Mouse (Mus musculus) cerebellum, adult 8-10 months (tissue): ENCODE results near the gene Ntrk2.

Experiments
- DNase-seq: peaks from one replicate; pipeline ENCODE4 v3.0.0; 2022

Ntrk2 gene

DNA sequence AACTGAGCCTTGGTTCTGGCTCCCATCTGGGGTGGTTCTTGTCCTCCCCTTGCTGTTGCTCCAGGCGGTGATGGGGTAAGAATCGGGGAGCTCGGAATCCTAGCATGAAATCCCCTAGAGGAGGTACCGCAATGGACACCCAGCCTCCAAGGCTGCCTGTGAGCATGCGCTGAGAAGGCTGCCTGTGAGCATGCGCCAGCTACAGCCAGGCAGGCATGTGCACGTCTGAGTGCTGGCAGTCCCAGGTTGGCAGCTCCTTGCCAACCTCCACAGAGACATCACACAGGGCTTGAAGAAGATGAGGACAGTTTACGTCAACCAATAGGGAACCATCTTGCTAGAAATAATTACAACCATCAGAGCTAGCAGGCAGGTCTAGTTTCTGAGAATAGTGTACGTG lies 37.5 kb downstream of the Ntrk2 start:
- DNase-seq = no peak

DNA sequence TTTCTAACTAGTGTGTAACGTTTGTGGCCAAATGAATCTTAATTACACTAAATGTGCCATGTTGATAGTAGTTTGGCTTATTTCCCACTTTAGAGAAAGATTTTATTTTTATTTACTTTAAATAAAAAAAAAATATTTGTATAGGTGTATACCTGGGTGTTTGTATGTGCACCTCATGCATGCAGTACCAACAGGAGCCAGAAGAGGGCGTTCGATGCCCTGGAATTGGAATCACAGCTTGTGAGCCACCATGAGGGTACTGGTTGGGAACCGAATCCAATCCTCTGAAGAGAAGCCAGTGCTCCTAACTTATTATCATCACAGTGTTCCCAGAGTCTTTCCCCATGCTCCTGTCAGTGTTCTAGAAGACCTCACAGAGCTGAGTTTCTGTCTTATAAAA lies 42.2 kb downstream of the Ntrk2 start:
- no peak for DNase-seq

DNA sequence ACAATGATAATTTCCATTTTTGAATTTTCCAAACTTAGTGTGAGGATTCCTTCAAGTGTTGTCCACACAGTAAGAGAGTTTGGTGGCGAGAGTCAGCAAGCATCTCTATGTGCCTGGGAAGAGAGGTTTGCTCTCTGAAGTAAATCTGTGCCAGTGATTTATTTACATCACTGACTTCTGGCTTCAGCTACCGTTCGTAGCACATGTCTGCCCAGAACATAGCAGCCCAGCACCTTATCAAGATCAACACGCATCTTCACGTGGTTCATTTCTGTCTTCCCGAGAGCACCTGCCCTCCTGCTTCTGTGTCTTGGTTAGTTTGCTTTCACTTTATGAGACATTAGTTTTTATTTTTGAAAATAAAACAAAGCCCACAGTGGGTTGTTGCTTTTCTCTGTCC lies 47.3 kb downstream of the Ntrk2 start:
- DNase-seq = peak; percentile 41

DNA sequence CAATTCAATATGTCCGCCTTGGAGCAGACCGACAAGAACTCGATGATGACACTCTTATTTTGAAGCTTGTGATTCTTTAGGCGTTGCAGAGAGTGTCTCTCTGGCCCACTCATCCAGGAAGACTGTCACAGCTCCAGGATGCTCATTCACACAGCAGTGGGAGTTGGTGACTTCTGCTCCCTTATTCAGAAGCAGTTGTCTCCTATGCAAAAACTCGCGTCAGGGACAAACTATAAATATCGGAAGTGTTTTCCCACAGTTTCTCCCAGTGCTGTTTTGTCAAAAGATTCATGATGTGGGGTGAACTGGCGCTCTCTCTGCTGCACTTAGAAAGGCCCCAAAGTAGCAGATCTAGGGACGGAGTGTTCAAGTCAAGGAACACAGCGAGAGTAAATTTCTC lies 59.9 kb downstream of the Ntrk2 start:
- no peak for DNase-seq

DNA sequence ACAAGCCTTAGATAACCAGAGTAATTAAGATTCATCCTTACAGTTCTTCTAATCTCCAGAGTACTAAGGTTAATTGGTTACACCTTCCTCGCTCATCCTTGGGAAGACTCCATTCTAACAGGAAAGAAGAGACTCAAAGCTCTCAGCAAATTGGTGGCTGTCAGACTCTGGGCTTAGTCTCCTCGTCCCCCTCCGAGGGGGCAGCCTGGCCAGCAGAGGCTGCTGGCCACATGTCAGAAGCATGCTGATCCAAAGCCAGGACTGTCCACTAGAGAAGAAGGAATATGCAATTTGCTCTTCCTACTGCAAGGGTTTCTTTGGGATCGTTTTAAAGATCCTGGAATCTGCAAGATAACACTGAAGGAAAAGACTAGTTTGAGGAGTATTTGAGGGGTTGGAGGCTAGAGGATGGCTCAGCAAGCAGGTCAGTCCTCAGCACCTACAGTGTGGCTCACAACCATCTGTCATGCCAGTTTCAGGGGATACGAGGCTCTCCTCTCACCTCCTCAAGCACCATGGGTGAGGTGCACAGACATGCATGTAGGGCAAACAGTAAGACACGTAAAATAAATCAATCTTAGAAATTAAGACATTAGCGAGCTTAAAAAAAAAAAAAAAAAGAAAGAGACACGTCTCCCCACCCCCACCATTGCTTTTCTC lies 60.5 kb downstream of the Ntrk2 start:
- peak; percentile 42 for DNase-seq

DNA sequence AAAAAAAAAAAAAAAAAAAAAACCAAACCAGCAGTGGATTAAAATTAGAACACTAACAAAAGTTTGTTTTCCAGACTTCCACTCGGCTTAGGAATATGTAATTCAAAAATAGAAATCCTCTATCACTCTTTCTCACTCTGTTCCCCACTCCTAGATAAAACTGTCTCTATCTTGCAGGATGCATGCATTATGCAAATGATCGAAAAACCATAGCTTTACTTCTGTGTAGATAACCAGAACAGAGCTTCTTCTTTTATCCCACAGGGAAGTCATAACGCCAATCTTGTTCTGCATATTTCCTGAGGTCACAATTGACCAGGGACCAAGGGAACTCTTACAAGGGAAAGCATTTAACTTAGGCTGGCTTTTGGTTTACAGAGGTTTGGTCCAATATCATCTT lies 76.1 kb downstream of the Ntrk2 start:
- no peak for DNase-seq

DNA sequence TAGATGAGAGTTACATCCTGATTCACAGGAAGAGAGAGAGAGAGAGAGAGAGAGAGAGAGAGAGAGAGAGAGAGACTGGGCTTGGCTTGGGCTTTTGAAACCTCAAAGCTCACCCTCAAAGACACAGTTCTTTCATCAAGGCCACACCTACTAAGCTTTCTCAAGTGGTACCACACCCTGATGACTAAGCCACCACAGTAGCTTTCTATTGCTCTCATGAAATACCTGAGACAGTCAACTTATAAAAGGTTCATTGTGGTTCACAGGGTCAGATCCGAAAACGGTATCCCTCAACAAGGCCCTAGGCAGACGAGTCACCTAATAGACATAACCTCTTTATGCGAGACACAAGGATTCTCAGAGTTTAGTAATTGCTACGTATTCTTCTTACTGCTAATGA lies 76.5 kb downstream of the Ntrk2 start:
- no peak for DNase-seq

DNA sequence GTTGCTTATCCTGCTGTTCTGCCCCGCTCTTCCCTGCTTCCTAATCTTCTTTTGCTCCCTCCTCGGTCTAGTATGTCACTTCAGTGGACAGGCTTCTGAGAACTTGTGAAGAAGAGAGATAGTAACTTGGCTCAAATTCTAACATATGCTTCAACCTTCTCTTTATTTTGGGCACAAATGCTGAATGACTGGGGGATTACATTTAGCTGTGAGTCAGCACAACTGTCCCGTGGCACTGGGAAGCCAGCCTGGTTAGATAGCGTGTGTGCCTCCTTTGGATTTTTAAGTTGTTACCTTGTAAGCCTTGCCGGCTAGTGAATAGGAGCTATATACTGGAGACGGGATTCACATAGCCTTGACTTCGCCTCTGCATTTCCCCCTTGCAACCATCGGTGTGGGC lies 79.7 kb downstream of the Ntrk2 start:
- no peak for DNase-seq

DNA sequence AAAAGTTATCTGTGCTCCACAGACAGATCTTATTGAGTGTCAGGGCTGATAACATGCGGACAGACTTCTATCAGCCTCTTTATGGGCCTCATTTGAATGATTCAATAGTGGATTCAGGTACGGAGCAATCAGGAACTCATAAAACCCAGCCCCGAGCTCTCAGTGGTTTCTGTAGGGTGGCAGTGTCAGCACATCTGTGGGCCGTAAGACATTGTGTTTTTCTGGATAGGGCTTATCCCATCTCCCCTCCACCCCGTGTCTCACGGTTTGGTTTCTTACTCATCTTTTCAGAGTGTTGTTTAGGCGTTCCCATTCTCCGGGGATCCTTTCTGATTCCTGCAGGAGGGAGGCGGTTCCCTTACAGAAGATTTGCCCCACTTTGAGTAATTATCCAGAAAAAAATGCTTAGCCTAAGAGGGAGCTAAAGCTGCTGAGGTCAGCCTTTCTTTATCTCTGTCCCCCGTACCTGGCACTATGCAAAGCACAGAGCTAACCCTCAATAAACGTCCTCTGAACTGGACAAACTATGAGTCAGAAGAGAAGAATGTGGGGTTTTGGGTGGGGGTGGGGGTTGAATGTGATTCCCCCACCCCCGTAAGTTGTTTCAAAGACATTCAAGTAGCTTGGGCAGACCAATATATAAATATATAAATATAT lies 90.0 kb downstream of the Ntrk2 start:
- DNase-seq = no peak

DNA sequence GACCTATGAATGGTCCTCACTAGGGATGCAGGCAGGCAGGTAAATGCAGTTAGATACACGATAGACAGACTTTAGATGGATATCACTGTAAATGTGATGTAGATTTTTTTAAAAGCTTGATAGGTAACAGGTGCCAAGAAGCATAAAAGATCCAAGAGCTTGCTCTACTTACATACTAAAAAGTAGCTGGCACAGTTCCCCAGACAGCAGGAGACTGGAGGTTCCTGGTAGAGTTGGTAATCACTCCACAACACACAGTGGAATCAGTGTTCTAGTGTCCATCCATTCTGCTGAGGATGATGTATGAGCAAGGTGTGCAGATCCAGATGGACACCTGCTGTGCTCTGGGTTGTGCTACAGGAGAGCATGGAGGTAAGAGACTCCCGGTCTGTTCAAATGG lies 93.0 kb downstream of the Ntrk2 start:
- DNase-seq = no peak

DNA sequence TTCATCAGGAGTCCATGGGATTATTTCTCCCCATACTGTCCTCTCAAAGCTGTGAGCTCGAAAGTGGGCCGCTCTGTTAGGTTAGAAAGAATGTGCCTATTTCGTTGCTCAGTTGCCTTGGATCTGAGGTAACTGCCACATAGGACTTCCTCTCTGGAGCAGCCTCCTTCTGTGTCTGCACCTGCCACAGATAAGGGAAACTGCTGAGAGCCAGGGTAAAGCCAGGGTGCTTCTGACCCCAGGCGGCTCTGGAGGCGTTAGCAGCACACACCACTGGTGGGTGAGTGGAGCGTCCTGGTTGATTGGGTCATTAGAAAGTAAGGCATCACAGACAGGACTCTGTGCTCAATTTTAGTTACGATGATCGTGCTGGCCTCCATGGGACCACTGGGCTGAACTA lies 95.9 kb downstream of the Ntrk2 start:
- peak; percentile 61 for DNase-seq

DNA sequence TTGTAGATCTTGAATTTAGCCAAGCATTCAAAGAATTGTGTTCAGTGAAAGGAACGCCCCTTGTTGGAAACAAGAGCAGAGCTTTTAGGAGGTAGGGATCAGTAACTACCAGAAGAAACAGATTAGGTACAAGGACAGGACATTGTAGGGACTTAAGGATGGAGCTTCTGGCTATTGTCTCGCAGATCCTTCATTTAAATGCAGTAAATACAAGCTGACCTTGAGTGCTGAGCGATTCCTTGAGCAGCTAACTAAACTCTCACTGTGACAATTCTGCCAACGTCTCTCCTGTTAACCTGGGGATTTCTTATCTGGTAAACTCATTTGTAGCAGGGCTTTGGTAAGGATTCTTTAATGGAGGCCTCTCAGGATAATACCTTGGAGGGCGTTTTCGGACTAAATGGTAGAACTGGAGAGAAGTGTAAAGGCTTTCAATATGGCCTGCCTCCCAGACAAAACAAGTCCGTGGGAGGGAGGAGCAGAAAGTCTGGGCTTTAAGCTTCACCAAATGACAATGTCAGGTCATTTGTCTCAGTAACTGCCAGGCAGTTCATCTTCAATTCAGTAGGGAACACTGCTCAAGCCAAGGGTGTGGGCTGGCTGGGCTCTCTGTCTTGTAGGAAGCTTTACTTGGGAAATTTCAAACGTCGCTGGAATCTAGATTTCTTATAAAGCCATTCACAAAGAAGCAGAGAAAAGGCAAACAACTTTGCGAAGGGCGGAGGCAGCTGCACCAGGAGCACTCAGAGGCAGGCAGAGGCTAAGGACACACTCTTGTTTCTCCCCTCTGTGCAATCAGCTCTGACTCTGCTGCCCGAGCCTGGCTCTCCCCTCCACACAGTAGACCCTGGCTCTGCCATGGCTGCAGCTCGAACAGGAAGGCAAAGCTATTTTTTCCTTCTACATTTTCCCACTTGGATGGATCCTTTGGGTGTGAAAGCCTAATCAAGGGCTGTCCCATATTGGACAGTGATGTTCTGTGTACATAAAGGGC lies 98.7 kb downstream of the Ntrk2 start:
- no peak for DNase-seq

DNA sequence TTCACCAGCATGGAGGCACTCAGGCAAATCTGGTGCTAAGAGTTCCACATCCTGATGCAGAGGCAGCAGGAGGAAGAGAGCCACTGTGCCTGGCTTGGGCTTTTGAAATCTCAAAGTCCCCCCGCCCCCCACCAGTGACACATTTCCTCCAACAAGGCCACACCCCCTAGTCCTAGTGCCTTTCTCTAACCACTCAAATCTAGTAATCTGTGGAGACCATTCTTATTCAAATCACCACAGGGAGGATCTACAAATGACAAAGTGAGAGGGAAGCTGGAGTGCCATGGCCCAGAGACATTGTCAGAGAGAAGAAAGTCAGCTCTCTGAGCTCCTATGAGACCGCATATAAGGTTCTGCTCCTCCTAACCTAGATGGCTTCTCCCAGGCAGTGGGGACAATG lies 105.6 kb downstream of the Ntrk2 start:
- no peak for DNase-seq

DNA sequence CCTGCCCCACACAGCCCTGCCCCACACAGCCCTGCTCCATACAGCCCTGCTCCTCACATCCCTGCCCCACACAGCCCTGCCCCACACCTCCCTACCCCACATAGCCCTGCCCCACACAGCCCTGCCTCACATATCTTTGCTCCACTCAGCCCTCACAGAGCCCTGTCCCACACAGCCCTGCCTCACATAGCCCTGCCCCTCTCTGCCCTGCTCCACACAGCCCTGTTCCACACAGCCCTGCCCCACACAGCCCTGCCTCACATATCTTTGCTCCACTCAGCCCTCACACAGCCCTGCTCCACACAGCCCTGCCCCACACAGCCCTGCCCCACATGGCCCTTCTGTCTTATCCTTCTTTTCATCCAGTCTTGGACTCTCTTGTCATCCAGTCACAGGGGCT lies 106.2 kb downstream of the Ntrk2 start:
- no peak for DNase-seq

DNA sequence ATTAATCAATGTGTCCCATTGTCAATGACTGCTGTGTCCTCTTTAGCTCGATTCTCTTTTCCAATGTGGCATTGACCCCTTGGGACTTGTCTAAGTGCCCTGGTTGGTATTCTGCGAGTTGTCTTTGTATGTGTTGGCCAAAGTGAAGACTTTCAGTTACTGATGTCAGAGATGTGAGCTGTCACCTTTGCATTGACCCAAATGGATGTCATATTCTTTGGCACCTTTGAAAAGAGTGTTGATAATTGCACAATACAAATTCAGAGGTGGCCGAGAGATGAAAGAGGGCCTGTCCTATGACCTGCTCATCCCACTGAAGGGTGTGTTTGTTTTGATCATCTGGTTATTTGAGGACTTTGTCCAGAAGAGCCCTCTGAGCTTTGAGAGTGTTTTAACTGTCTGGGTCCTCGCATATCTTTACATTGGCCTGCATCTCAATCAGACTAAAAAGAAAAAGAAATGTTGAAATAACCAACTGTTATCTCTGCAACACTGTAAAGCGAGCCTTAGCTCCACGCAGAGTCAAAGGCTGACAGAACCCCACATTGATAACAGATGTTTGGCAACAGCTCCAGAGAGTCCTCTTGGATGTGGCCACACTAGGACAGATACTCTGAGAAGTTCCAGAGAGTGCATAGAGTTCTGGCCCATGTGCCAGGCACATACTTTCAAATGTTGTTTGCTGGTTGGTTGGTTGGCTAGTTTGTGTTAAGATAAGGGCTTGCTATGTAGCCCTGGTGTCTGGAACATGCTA lies 107.9 kb downstream of the Ntrk2 start:
- no peak for DNase-seq

DNA sequence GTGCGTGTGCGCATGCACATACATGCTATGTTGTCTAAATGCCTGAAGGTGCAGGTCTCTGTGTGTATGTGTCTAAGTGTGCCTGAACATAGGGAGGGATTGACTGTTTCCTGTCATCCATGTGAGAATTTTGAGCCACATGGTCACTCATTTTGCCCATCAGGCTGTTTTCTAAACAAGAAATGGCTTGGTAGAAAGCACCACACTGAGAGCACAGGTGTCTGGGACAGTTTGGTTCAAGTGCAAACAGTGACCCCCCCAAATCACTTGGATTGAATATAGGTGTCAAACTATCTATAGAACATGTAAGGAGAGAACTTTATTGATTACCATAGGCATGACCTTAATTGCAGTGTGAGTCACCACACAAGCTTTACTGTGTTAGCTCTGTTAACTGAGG lies 110.0 kb downstream of the Ntrk2 start:
- DNase-seq = no peak

DNA sequence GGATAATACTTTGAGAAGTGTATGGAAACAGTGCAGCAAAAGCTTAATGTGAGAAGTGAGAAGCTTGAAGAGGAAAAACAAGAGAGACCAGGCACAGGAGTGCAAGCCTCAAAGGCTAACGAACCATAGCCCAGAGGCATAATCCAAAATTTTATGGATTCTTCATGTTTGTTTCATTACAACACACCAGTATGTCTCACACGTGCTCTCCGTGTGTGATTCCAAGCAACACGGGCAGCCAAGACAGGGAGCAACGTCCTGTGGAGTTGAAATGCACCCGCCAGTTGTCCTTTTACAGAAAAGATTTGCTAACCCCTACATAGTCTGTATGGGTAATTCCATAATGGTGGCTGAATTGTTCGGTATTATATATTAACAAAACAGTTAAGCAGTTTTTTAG lies 113.9 kb downstream of the Ntrk2 start:
- DNase-seq = no peak

DNA sequence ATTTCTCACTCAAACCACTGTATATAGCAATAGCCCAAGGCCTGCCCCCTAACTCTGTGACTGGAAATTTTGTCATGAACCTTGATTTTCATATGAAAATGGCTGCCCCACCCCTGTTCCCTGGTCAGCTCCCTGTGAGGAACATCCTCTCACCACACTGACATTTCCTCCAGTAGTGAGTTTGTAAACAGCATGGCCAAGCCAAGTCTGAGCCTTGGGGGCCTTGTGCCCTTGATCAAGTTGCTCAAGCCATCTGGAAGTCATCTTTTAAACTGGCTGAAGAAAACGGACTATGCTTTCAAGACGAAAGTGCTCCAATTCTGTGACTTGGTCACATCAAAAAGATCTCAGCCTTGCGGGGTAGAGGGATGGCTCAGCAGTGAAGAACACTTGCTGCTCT lies 114.9 kb downstream of the Ntrk2 start:
- no peak for DNase-seq

DNA sequence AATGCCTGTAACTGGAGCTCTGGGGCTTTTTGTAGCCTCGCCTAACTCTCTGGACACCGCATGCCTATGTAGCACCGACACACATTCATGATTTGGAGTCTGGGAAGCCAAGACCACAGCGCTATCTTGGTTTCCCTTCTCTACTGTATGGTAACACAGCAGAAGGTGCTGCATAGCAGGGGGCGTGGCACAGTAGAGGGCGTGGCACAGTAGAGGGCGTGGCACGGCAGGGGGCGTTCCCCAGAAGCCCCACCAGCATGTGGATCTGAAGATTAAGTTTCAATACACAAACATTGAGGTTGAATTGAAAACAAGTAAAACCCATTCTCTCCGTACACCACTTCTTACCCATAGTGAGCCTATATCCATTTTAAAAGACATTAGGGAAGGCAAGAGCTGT lies 115.3 kb downstream of the Ntrk2 start:
- DNase-seq = no peak

DNA sequence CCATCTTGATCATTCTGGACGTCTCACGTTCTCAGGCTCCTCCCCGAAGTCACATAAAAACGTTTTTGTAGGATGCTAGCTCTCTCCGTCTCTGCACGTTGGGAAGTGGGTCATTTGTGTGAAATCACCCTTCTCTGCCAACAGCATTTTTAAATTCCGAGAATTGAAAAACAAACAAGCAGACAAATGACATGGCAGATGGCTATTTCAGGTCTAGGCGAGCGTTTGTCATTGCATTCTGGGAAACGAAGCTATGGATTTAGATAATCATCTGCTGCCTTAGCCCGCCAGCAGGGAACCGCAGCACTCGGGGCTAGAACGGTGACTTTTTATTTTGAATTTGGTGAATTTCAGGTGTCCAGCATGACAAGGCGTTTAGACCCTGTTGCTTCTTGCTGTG lies 115.8 kb downstream of the Ntrk2 start:
- DNase-seq = peak; percentile 57

DNA sequence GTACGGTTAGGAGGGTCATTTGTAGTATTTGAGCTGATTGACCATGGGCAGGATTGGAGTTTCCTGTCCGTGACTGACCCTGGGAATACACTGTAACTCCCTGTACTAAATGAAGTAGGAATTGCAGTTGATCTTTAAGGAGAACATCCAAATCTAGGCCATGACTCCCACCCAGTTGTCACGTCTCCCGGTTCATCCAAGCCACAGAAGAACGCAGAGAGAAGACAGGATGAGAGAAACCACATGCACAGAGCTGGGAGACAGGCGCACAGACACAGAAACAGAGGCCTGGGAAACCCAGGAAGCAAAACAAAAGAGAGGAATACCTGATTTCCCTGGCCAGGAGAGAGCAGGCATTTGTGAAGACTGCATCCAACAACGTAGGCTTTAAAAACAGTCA lies 117.1 kb downstream of the Ntrk2 start:
- DNase-seq = no peak

DNA sequence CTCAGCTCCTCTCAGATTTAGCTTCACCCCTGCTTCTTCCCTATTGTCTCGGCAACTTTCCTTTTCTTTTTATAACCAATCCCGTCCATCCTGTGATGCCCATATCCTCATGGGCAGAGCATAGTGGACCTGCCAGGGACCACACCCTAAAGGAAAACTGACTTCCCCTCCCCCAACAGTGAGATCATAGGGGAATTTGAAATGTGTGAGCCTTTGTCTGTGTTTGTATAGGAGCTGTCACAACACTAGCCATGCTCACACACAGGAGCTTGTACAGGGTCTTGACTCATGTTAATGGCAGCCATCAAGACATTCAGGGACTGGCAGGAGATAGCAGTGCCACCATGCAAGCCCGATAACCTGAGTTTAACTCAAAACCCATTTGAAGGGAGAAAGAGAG lies 118.1 kb downstream of the Ntrk2 start:
- DNase-seq = no peak

DNA sequence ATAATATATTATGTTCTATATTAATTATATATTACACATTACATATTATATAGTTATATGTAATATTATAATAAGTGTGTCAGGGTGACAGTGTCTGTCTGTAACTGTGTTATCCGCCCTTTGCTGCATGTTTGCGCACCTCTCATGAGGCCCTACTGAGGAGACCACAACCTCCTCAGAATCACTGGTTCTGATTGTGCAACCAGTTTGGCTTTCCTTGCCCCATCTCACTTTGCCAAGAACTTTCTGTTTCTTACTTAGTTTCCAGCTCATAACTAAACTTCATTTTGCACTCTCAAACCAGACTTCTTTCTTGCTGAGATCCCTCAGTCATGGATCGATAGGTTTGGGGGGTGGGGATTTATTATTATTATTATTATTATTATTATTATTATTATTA lies 120.8 kb downstream of the Ntrk2 start:
- DNase-seq = no peak
